Mouse (Mus musculus) Muller cell, postnatal 12 days (primary cell): ENCODE results near the gene Tmem11.
A peak's percentile ranks its signal among the peaks of the same experiment; 100 is the strongest.

Experiments
- DNase-seq: peaks from one replicate; pipeline ENCODE4 v3.0.0-alpha.2; 2015; ENCODE audit errors: inconsistent ontology term

The Tmem11 gene

GRCm38 (mm10) chr11:60828903-60829302 is 50.2 kb downstream of the Tmem11 start:
- DNase-seq, result peak; percentile 57

GRCm38 (mm10) chr11:60827241-60827945 is 51.7 kb downstream of the Tmem11 start:
- no peak for DNase-seq

- DNase-seq, result no peak
Observed at GRCm38 (mm10) chr11:60826700-60827099, 52.4 kb downstream of the Tmem11 start.

- no peak for DNase-seq
Observed at GRCm38 (mm10) chr11:60825191-60825590, 53.9 kb downstream of the Tmem11 start.

GRCm38 (mm10) chr11:60823771-60824170 is 55.3 kb downstream of the Tmem11 start:
- no peak for DNase-seq

- DNase-seq, result no peak
Observed at GRCm38 (mm10) chr11:60816398-60816797, 62.7 kb downstream of the Tmem11 start.
